Mouse (Mus musculus) c-Kit-positive CD71-positive TER-119-positive erythroid progenitor cells, embryonic 14.5 days (primary cell): ENCODE measurements around the gene Polr2j.

ENCODE experiments used
- DNase-seq: peaks from one replicate; pipeline ENCODE4 v3.0.0-alpha.2; 2013; ENCODE audit warnings: low spot score

Polr2j gene

DNA sequence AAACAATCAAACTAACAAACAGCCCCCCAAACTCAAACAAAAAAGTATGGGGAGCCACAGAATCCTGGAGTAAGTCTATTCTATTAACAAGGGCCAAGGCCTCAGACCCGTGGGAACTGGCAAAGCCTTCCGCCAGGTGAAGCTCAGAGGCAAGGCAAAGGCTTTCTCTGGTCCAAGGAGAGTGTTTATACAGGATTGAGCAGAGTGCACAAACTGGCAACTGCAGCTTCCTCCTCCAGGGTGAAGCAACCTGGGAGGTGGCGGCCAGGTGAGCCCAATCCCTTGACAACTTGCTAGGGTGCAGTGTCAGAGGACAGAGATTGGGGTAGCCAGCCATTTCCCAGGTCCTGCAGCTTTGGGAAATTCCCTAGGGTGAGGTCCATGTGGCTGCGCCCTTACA is 50.9 kb downstream of the Polr2j start:
- DNase-seq: no peak

DNA sequence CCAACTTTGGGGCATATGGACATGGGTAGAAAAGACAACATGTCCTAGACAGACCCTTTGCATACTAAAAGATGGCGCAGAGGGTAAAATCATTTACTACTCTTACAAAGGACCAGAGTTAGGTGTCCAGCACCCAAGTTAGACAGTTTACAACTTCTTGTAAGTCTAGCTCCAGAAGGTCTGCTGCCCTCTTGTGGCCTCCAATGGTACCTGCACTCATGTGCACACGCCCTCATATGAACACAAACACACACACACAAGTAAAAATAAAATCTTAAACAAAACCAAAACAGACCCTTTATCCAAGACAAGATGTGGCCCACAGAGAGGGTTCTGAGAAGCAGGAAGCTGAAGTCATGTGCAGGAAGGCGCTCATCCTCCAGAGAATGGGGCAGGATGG is 51.6 kb downstream of the Polr2j start:
- no peak for DNase-seq

GRCm38 (mm10) chr5:136169626-136170511 is 53.4 kb downstream of the Polr2j start:
- DNase-seq: peak; percentile 12

GRCm38 (mm10) chr5:136170512-136171362 is 54.3 kb downstream of the Polr2j start, which contains the start of gene Orai2:
Gene Orai2 (minus strand): TSS chr5:136170713.
- peak; percentile 61 for DNase-seq

GRCm38 (mm10) chr5:136171363-136172341 is 55.2 kb downstream of the Polr2j start:
- DNase-seq: peak; percentile 26
